Mouse (Mus musculus) CH12.LX (cell line): Measurements from ENCODE around the gene Phf1. TPM values are rescaled to one million over a fixed set of nuclear protein-coding genes. Genes with fewer than 3 reads are reported as not detected.

Source experiments
- DNase-seq: peaks from one replicate; pipeline ENCODE4 v3.0.0-alpha.2; 2013; ENCODE audit errors: extremely low read depth
- H3K27ac ChIP-seq: 2 replicates; pipeline ENCODE4 v1.5.1; 2012; ENCODE audit warnings: low read depth, mild to moderate bottlenecking, control low read depth, moderate library complexity; ENCODE audit not compliant: insufficient read depth
- H3K27me3 ChIP-seq: replicated peaks from 2 replicates; pipeline ENCODE3; 2012; ENCODE audit warnings: inconsistent platforms
- H3K36me3 ChIP-seq, 2 experiments: replicated peaks in 1 of 2; 2 replicates each; pipeline versions ENCODE3 to v1.6.1; 2012; ENCODE audit warnings: inconsistent platforms in 1 of 2, low read length in 1 of 2, mild to moderate bottlenecking in 1 of 2, mixed read lengths in 1 of 2, moderate library complexity in 1 of 2; ENCODE audit not compliant: control insufficient read depth in 1 of 2, insufficient read depth in 1 of 2
- H3K4me1 ChIP-seq, 2 experiments: 2 replicates each; pipeline ENCODE4 v1.6.1; 2012; ENCODE audit warnings: inconsistent platforms in 1 of 2, moderate library complexity in 1 of 2; ENCODE audit not compliant: insufficient read depth in 2 of 2, control insufficient read depth in 1 of 2
- H3K4me2 ChIP-seq: 2 replicates; pipeline ENCODE4 v1.6.1; 2012; ENCODE audit warnings: low read depth, mild to moderate bottlenecking, control low read depth; ENCODE audit not compliant: poor library complexity, insufficient read depth, severe bottlenecking
- H3K4me3 ChIP-seq, 3 experiments: fragments of 150-350 bp in 1 of 3; sonication (generic) in 1 of 3; replicated peaks in 1 of 3; 2 replicates each; pipeline versions ENCODE3 to v1.5.1; 2011 to 2012; ENCODE audit warnings: low read depth in 2 of 3, low read length in 2 of 3, mild to moderate bottlenecking in 2 of 3, moderate library complexity in 2 of 3, control low read depth in 1 of 3, improper control_type of control experiment in 1 of 3, inconsistent platforms in 1 of 3, mixed read lengths in 1 of 3; ENCODE audit not compliant: poor library complexity in 1 of 3
- H3K79me2 ChIP-seq: replicated peaks from 2 replicates; pipeline ENCODE4 v1.6.1; 2012; ENCODE audit warnings: mild to moderate bottlenecking, moderate library complexity; ENCODE audit not compliant: control insufficient read depth, poor library complexity, insufficient read depth, severe bottlenecking; ENCODE audit errors: extremely low read depth
- H3K9ac ChIP-seq: 2 replicates; pipeline ENCODE4 v1.6.1; 2012; ENCODE audit warnings: low read depth, mild to moderate bottlenecking, control low read depth, moderate library complexity; ENCODE audit not compliant: insufficient read depth
- H3K9me3 ChIP-seq: replicated peaks from 2 replicates; pipeline ENCODE3; 2012; ENCODE audit warnings: low read length, inconsistent platforms, mixed read lengths
- E2F4 ChIP-seq: IDR thresholded peaks from 2 replicates; pipeline ENCODE4 v1.6.1; 2011; ENCODE audit warnings: low read depth, low read length, improper control_type of control experiment; ENCODE audit not compliant: insufficient replicate concordance
- EP300 ChIP-seq: IDR thresholded peaks from 2 replicates; pipeline ENCODE4 v1.6.1; 2011; ENCODE audit warnings: low read length, improper control_type of control experiment
- JUN ChIP-seq: IDR thresholded peaks from 2 replicates; pipeline ENCODE4 v1.6.1; 2011; ENCODE audit warnings: low read depth, mild to moderate bottlenecking, low read length, improper control_type of control experiment, moderate library complexity; ENCODE audit not compliant: insufficient read depth
- KAT2A ChIP-seq: IDR thresholded peaks from 2 replicates; pipeline ENCODE4 v1.6.1; 2012; ENCODE audit warnings: low read length, improper control_type of control experiment, inconsistent platforms; ENCODE audit not compliant: insufficient replicate concordance
- MAZ ChIP-seq: IDR thresholded peaks from 2 replicates; pipeline ENCODE4 v1.6.1; 2012; ENCODE audit warnings: low read depth, mild to moderate bottlenecking, inconsistent platforms, low read length, improper control_type of control experiment, moderate library complexity
- NELFE ChIP-seq: IDR thresholded peaks from 2 replicates; pipeline ENCODE4 v1.6.1; 2011; ENCODE audit warnings: low read depth, low read length, improper control_type of control experiment
- POLR2AphosphoS2 ChIP-seq: IDR thresholded peaks from 2 replicates; pipeline ENCODE4 v1.6.1; 2011; ENCODE audit warnings: low read depth, low read length, improper control_type of control experiment
- SMC3 ChIP-seq: IDR thresholded peaks from 2 replicates; pipeline ENCODE4 v1.6.1; 2011; ENCODE audit warnings: low read depth, low read length, improper control_type of control experiment
- TBP ChIP-seq: conservative IDR thresholded peaks from 2 replicates; pipeline ENCODE4 v1.6.1; 2011; ENCODE audit warnings: low read depth, low read length, improper control_type of control experiment
- USF2 ChIP-seq: conservative IDR thresholded peaks from 2 replicates; pipeline ENCODE4 v1.6.1; 2011; ENCODE audit warnings: low read depth, low read length, improper control_type of control experiment
- ZC3H11A ChIP-seq: IDR thresholded peaks from 2 replicates; pipeline ENCODE4 v1.6.1; 2012; ENCODE audit warnings: low read depth, mild to moderate bottlenecking, inconsistent platforms, low read length, improper control_type of control experiment
- ZMIZ1 ChIP-seq: IDR thresholded peaks from 2 replicates; pipeline ENCODE4 v1.6.1; 2012; ENCODE audit warnings: low read depth, mild to moderate bottlenecking, inconsistent platforms, low read length, improper control_type of control experiment
- ZNF384 ChIP-seq: IDR thresholded peaks from 2 replicates; pipeline ENCODE4 v1.6.1; 2012; ENCODE audit warnings: low read depth, low read length, improper control_type of control experiment, inconsistent platforms
- dilution Hi-C: fragments of 300-500 bp; cut with MboI; formaldehyde crosslinking; loops from 2 replicates; pipeline ENCODE4 v1.14.3; 2020; ENCODE audit warnings: low sequenced_read_pairs; ENCODE audit not compliant: extremely low pct_unique_long_range_greater_than_20kb, extremely low pct_ligation_motif_present
- in situ Hi-C: fragments of 300-500 bp; cut with MboI; formaldehyde crosslinking; loops from 3 replicates; pipeline ENCODE4 v1.14.3; 2019; ENCODE audit warnings: low sequenced_read_pairs, low pct_ligation_motif_present, low pct_unique_long_range_greater_than_20kb, mixed read lengths
- polyA plus RNA-seq: library from polyadenylated mRNA; unstranded; fragments of >175 nt; gene quantifications from 2 replicates; pipeline ENCODE4 v1.2.1, GENCODE M21; 2012; ENCODE audit warnings: low read depth; ENCODE audit not compliant: insufficient read length
- total RNA-seq, 2 experiments: library from RNA; depleted of rRNA; stranded (reverse); fragments of 300-350 nt in 1 of 2; fragments of >200 nt in 1 of 2; gene quantifications; 2 replicates each; pipeline ENCODE4 v1.2.3; 2012 to 2014

The Phf1 gene
- total and polyA plus RNA-seq, 3 experiments = 1.7 to 4.1 (median 3.5) TPM

GRCm38 (mm10) chr17:26950560-26951288 lies 17.9 kb downstream of the Phf1 start:
- H3K4me1 ChIP-seq = peaks cover 3 to 7% of the 10 kb centered on the region in 2 experiments; a peak in 3 of 4 replicates
- peaks cover 74% of the 10 kb centered on the region for H3K27me3 ChIP-seq
- H3K4me2 ChIP-seq = no peak overlapping the region
- in situ Hi-C loops = no loop called here
- H3K79me2 ChIP-seq = no peaks in the 10 kb centered on the region
- no peaks in the 10 kb centered on the region for H3K9me3 ChIP-seq
- no peak for DNase-seq
- peaks cover 0 to 2% of the 10 kb centered on the region in 2 experiments for H3K36me3 ChIP-seq
- H3K27ac ChIP-seq = no peak overlapping the region
- no peak for TF ChIP-seq SMC3
- TF ChIP-seq USF2 = no peak
- TF ChIP-seq E2F4 = no peak
- no peak for TF ChIP-seq TBP
- TF ChIP-seq KAT2A = no peak
- TF ChIP-seq ZMIZ1 = no peak
- no peak for TF ChIP-seq JUN
- no peak for TF ChIP-seq EP300
- no peak for TF ChIP-seq POLR2AphosphoS2
- no peak for TF ChIP-seq MAZ
- no peak overlapping the region for H3K9ac ChIP-seq
- dilution Hi-C loops = no loop called here
- no peak overlapping the region for H3K4me3 ChIP-seq

GRCm38 (mm10) chr17:26951406-26951805 lies 18.6 kb downstream of the Phf1 start:
- Histone ChIP-seq H3K9me3 (no peaks in the 10 kb centered on the region), H3K36me3 (peaks cover 0 to 2% of the 10 kb centered on the region in 2 experiments), H3K4me2 (no peak overlapping the region), H3K79me2 (no peaks in the 10 kb centered on the region), H3K4me3 (no peak overlapping the region), H3K27ac (no peak overlapping the region), H3K27me3 (peaks cover 68% of the 10 kb centered on the region), H3K9ac (no peak overlapping the region), H3K4me1 (peaks cover 3 to 7% of the 10 kb centered on the region in 2 experiments; a peak in 3 of 4 replicates)
- TF ChIP-seq NELFE (no peak), ZNF384 (no peak), KAT2A (no peak), ZC3H11A (no peak)
- in situ Hi-C loops (no loop called here), dilution Hi-C loops (no loop called here)
- DNase-seq = no peak
